Mouse (Mus musculus): ENCODE measurements at regions not wholly inside any gene's neighbourhood (a gene's known extent, or its start where the extent isn't known, plus 50 kb on each side); places are given as distances from the start of the nearest gene placed in this dataset.
A peak's percentile ranks its signal among the peaks of the same experiment; 100 is the strongest.

GRCm38 (mm10) chr3:143252008-143252407 is 370.2 kb upstream of the Pkn2 start:
- no peak overlapping the region for H3K27ac ChIP-seq (ENCODE audit: control insufficient read depth, low read depth, low read length)
- TF ChIP-seq TCF12 (IDR thresholded peaks at IDR 0.05; ENCODE audit: low read depth, low read length), result no peak
- TF ChIP-seq E2F4 (IDR thresholded peaks at IDR 0.05; ENCODE audit: borderline replicate concordance, low read depth, low read length), result no peak
- TF ChIP-seq GATA1 (IDR thresholded peaks at IDR 0.05; ENCODE audit: low read depth, low read length), result no peak
- TF ChIP-seq RAD21 (IDR thresholded peaks at IDR 0.05; ENCODE audit: low read depth, low read length), result no peak
- TF ChIP-seq ZMIZ1 (IDR thresholded peaks at IDR 0.05; ENCODE audit: low read depth, low read length), result no peak
- no peak for TF ChIP-seq GABPA (IDR thresholded peaks at IDR 0.05; ENCODE audit: low read depth, low read length)
- TF ChIP-seq MAX (IDR thresholded peaks at IDR 0.05; ENCODE audit: low read length), result no peak
- TF ChIP-seq POLR2A (IDR thresholded peaks at IDR 0.05; ENCODE audit: control insufficient read depth in 1 of 2, insufficient read depth in 1 of 2, low read depth in 1 of 2, low read length in 2 of 2, poor library complexity in 1 of 2), result no peak
- no peak for TF ChIP-seq ZNF384 (IDR thresholded peaks at IDR 0.05; ENCODE audit: low read depth, low read length)
- no peak for TF ChIP-seq JUND (IDR thresholded peaks at IDR 0.05; ENCODE audit: low read depth, low read length)
- TF ChIP-seq ELF1 (IDR thresholded peaks at IDR 0.05; ENCODE audit: low read depth, low read length), result no peak
- no peak for TF ChIP-seq MXI1 (IDR thresholded peaks at IDR 0.05; ENCODE audit: low read depth, low read length)
- no peak for TF ChIP-seq ZC3H11A (IDR thresholded peaks at IDR 0.05; ENCODE audit: low read depth, low read length)
- no peak for TF ChIP-seq CHD2 (IDR thresholded peaks at IDR 0.05; ENCODE audit: low read length)
- TF ChIP-seq POLR2AphosphoS5 (IDR thresholded peaks at IDR 0.05; ENCODE audit: borderline replicate concordance, low read depth, low read length), result no peak
- no peak for TF ChIP-seq TBP (IDR thresholded peaks at IDR 0.05; ENCODE audit: low read depth, low read length)
- TF ChIP-seq TAL1 (IDR thresholded peaks at IDR 0.05; ENCODE audit: low read length), result no peak
- no peak for TF ChIP-seq ZKSCAN1 (IDR thresholded peaks at IDR 0.05; ENCODE audit: low read depth, low read length)
- no peak overlapping the region for H3K9ac ChIP-seq (ENCODE audit: control insufficient read depth, low read depth, low read length, poor library complexity, severe bottlenecking)
- no peaks in the 10 kb centered on the region for H3K4me1 ChIP-seq (ENCODE audit: control insufficient read depth in 1 of 2, insufficient read depth in 2 of 2, low read length in 2 of 2)
- no peaks in the 10 kb centered on the region for H3K9me3 ChIP-seq (replicated peaks; ENCODE audit: insufficient read depth, low read length)
- H3K36me3 ChIP-seq (ENCODE audit: control insufficient read depth in 1 of 2, insufficient read depth in 2 of 2, low read length in 2 of 2), result no peaks in the 10 kb centered on the region
- H3K27me3 ChIP-seq (ENCODE audit: control insufficient read depth in 1 of 2, insufficient read depth in 2 of 2, low read length in 2 of 2), result no peaks in the 10 kb centered on the region
- H3K4me3 ChIP-seq (ENCODE audit: control insufficient read depth in 1 of 2, insufficient read depth in 1 of 2, low read depth in 2 of 2, low read length in 2 of 2), result no peak overlapping the region
- peak; percentile 1 for DNase-seq (ENCODE audit: low read depth, low spot score)
- H3K79me2 ChIP-seq (ENCODE audit: control insufficient read depth, insufficient read depth, low read length, poor library complexity), result no peaks in the 10 kb centered on the region

DNA sequence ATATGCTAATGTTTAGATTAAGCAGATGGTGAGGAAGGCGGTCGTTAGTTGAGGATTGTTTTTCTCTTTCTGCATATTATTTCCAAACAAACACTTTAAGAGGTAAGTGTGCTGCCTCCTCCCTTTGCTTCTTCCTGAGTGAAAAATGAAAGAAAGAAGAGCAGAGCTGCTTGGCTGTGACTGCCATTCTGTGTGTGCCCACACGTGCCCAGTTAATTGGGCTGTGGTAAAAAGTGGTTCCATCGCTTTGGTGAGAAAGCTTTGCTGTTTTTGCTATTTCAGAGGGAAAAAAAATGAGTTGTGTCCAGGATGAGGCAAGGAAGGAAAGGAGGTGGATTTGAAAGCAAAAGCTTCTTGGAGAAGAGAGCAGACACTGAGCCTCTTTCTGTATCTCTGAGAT is 360.9 kb upstream of the Pkn2 start:
- H3K4me3 ChIP-seq (ENCODE audit: control insufficient read depth in 1 of 2, insufficient read depth in 1 of 2, low read depth in 2 of 2, low read length in 2 of 2), result no peak overlapping the region
- no peaks in the 10 kb centered on the region for H3K27me3 ChIP-seq (ENCODE audit: control insufficient read depth in 1 of 2, insufficient read depth in 2 of 2, low read length in 2 of 2)
- no peak overlapping the region for H3K27ac ChIP-seq (ENCODE audit: control insufficient read depth, low read depth, low read length)
- H3K36me3 ChIP-seq (ENCODE audit: control insufficient read depth in 1 of 2, insufficient read depth in 2 of 2, low read length in 2 of 2), result no peaks in the 10 kb centered on the region
- no peak for DNase-seq (ENCODE audit: low read depth, low spot score)
- H3K9me3 ChIP-seq (replicated peaks; ENCODE audit: insufficient read depth, low read length), result no peaks in the 10 kb centered on the region
- no peaks in the 10 kb centered on the region for H3K79me2 ChIP-seq (ENCODE audit: control insufficient read depth, insufficient read depth, low read length, poor library complexity)
- no peak overlapping the region for H3K9ac ChIP-seq (ENCODE audit: control insufficient read depth, low read depth, low read length, poor library complexity, severe bottlenecking)
- TF ChIP-seq MYC (IDR thresholded peaks at IDR 0.05; ENCODE audit: low read depth, low read length), result no peak
- TF ChIP-seq USF2 (IDR thresholded peaks at IDR 0.05; ENCODE audit: borderline replicate concordance in 1 of 2, insufficient read depth in 1 of 2, low read depth in 1 of 2, low read length in 2 of 2), result no peak
- no peak for TF ChIP-seq CHD1 (IDR thresholded peaks at IDR 0.05; ENCODE audit: low read depth, low read length)
- no peak for TF ChIP-seq USF1 (IDR thresholded peaks at IDR 0.05; ENCODE audit: low read depth, low read length)
- TF ChIP-seq MYB (IDR thresholded peaks at IDR 0.05; ENCODE audit: low read depth, low read length), result no peak
- no peak for TF ChIP-seq CHD2 (IDR thresholded peaks at IDR 0.05; ENCODE audit: low read length)
- no peak for TF ChIP-seq POLR2AphosphoS2 (IDR thresholded peaks at IDR 0.05; ENCODE audit: low read length)
- no peak for TF ChIP-seq MEF2A (IDR thresholded peaks at IDR 0.05; ENCODE audit: extremely low read depth, insufficient replicate concordance, low read depth, low read length, poor library complexity, severe bottlenecking)
- TF ChIP-seq RAD21 (IDR thresholded peaks at IDR 0.05; ENCODE audit: low read depth, low read length), result no peak
- no peak for TF ChIP-seq RCOR1 (IDR thresholded peaks at IDR 0.05; ENCODE audit: low read depth, low read length)
- TF ChIP-seq TCF12 (IDR thresholded peaks at IDR 0.05; ENCODE audit: low read depth, low read length), result no peak
- no peak for TF ChIP-seq ZNF384 (IDR thresholded peaks at IDR 0.05; ENCODE audit: low read depth, low read length)
- TF ChIP-seq ZMIZ1 (IDR thresholded peaks at IDR 0.05; ENCODE audit: low read depth, low read length), result no peak
- TF ChIP-seq E2F4 (IDR thresholded peaks at IDR 0.05; ENCODE audit: borderline replicate concordance, low read depth, low read length), result no peak
- no peak for TF ChIP-seq TBP (IDR thresholded peaks at IDR 0.05; ENCODE audit: low read depth, low read length)
- no peak for TF ChIP-seq ZC3H11A (IDR thresholded peaks at IDR 0.05; ENCODE audit: low read depth, low read length)
- TF ChIP-seq GABPA (IDR thresholded peaks at IDR 0.05; ENCODE audit: low read depth, low read length), result no peak
- TF ChIP-seq EP300 (IDR thresholded peaks at IDR 0.05; ENCODE audit: low read depth in 1 of 2, low read length in 2 of 2), result no peak
- TF ChIP-seq KAT2A (conservative IDR thresholded peaks at IDR 0.05; ENCODE audit: low read depth, low read length), result no peak
- no peaks in the 10 kb centered on the region for H3K4me1 ChIP-seq (ENCODE audit: control insufficient read depth in 1 of 2, insufficient read depth in 2 of 2, low read length in 2 of 2)
